Mouse (Mus musculus): ENCODE measurements around the gene Dact1. TPM values are rescaled to one million over a fixed set of nuclear protein-coding genes. Genes with fewer than 3 reads are reported as not detected.
A peak's percentile ranks its signal among the peaks of the same experiment; 100 is the strongest.

Dact1 gene
- polyA plus RNA-seq, 1 experiment from 2014 or later: 24.7 TPM

GRCm38 (mm10) chr12:71345471-71345870 is 35.8 kb downstream of the Dact1 start:
- no peak for ATAC-seq (ENCODE audit: low FRiP score)
- no peak overlapping the region for H3K4me2 ChIP-seq
- H3K27ac ChIP-seq: no peak overlapping the region
- no peaks in the 10 kb centered on the region for H3K36me3 ChIP-seq (replicated peaks)
- H3K4me3 ChIP-seq (replicated peaks): no peak overlapping the region
- H3K27me3 ChIP-seq: no peaks in the 10 kb centered on the region
- 75% methylated on average over 7 of the region's 7 CpGs for WGBS
- H3K9me3 ChIP-seq: no peaks in the 10 kb centered on the region
- peaks cover 6% of the 10 kb centered on the region for H3K4me1 ChIP-seq
- H3K9ac ChIP-seq: no peak overlapping the region

DNA sequence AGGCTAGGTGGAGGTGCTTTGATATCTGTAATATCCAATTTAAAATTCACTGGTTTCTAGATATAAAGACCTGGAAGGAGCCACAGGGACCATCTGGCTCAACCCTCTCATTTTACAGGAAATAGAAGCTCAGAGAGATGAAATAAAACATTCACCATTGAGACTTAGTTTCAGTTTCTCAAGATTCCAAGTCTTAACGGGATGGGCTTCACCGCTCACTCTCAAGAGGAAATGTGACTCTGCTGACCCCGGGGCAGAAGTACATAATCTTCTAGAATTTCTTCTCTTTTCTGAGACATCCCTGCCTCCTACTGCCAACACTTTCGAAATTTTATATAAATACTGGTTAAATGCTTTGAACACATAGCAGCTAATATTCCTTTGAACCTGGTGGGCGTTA is 36.4 kb downstream of the Dact1 start:
- H3K9ac ChIP-seq: no peak overlapping the region
- no peak overlapping the region for H3K4me2 ChIP-seq
- no peaks in the 10 kb centered on the region for H3K27me3 ChIP-seq
- H3K27ac ChIP-seq: no peak overlapping the region
- H3K4me3 ChIP-seq (replicated peaks): no peak overlapping the region
- H3K36me3 ChIP-seq (replicated peaks): no peaks in the 10 kb centered on the region
- ATAC-seq (ENCODE audit: low FRiP score): no peak
- 65% methylated on average over 5 of the region's 5 CpGs for WGBS
- peaks cover 6% of the 10 kb centered on the region for H3K4me1 ChIP-seq
- H3K9me3 ChIP-seq: no peaks in the 10 kb centered on the region

- Histone ChIP-seq H3K27ac (no peak overlapping the region), H3K4me1 (peaks cover 4% of the 10 kb centered on the region), H3K4me3 (replicated peaks) (no peak overlapping the region), H3K36me3 (replicated peaks) (no peaks in the 10 kb centered on the region), H3K9me3 (no peaks in the 10 kb centered on the region), H3K4me2 (no peak overlapping the region), H3K27me3 (no peaks in the 10 kb centered on the region), H3K9ac (no peak overlapping the region)
- 53% methylated on average over 8 of the region's 8 CpGs for WGBS
- ATAC-seq (ENCODE audit: low FRiP score): no peak
Measured at GRCm38 (mm10) chr12:71348401-71348896, 38.8 kb downstream of the Dact1 start.

- Histone ChIP-seq H3K9ac (no peak overlapping the region), H3K9me3 (no peaks in the 10 kb centered on the region), H3K4me2 (no peak overlapping the region), H3K4me3 (replicated peaks) (no peak overlapping the region), H3K36me3 (replicated peaks) (no peaks in the 10 kb centered on the region), H3K27me3 (no peaks in the 10 kb centered on the region), H3K4me1 (peaks cover 4% of the 10 kb centered on the region), H3K27ac (no peak overlapping the region)
- 57% methylated on average over 2 of the region's 2 CpGs for WGBS
- peak; percentile 71 for ATAC-seq (ENCODE audit: low FRiP score)
Measured at GRCm38 (mm10) chr12:71350077-71350476, 40.4 kb downstream of the Dact1 start.

DNA sequence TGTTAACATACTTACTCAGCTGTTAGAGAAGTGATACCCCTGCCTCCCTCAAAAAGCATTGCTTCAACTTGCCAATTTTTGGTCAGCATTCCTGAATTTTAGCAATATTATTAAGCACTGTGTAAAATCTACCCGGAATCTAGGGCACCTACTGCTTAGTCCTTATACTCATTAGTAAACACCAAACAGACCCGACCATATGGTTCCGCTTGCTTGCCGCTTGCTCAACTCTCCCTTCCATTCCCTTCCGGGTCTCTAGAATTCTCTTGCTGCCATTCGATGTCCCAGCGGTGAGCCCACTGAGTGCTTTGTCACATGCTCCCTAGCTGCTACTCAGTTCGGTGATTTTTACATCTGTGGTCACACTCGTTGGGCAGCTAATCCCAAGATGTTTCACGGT is 45.0 kb downstream of the Dact1 start:
- Histone ChIP-seq H3K36me3 (replicated peaks) (no peaks in the 10 kb centered on the region), H3K9me3 (no peaks in the 10 kb centered on the region), H3K9ac (no peak overlapping the region), H3K27me3 (no peaks in the 10 kb centered on the region), H3K4me1 (peaks cover 4% of the 10 kb centered on the region), H3K4me3 (replicated peaks) (no peak overlapping the region), H3K4me2 (no peak overlapping the region), H3K27ac (no peak overlapping the region)
- ATAC-seq (ENCODE audit: low FRiP score): no peak
- 73% methylated on average over 10 of the region's 10 CpGs for WGBS

GRCm38 (mm10) chr12:71355092-71355491 is 45.4 kb downstream of the Dact1 start:
- H3K27ac ChIP-seq: no peak overlapping the region
- H3K9me3 ChIP-seq: no peaks in the 10 kb centered on the region
- 78% methylated on average over 3 of the region's 3 CpGs for WGBS
- H3K4me1 ChIP-seq: peaks cover 3% of the 10 kb centered on the region
- no peaks in the 10 kb centered on the region for H3K36me3 ChIP-seq (replicated peaks)
- H3K9ac ChIP-seq: no peak overlapping the region
- no peaks in the 10 kb centered on the region for H3K27me3 ChIP-seq
- ATAC-seq (ENCODE audit: low FRiP score): no peak
- no peak overlapping the region for H3K4me2 ChIP-seq
- no peak overlapping the region for H3K4me3 ChIP-seq (replicated peaks)

GRCm38 (mm10) chr12:71361616-71362015 is 51.9 kb downstream of the Dact1 start:
- Histone ChIP-seq H3K9ac (no peak overlapping the region), H3K27ac (no peak overlapping the region), H3K4me1 (peaks cover 7% of the 10 kb centered on the region; the same call in 1 of the 2 replicates), H3K4me3 (replicated peaks) (no peak overlapping the region), H3K27me3 (no peaks in the 10 kb centered on the region; the same call in 1 of the 2 replicates), H3K4me2 (no peak overlapping the region), H3K36me3 (replicated peaks) (no peaks in the 10 kb centered on the region), H3K9me3 (no peaks in the 10 kb centered on the region)
- WGBS: 90% methylated on average over 7 of the region's 7 CpGs
- no peak for ATAC-seq (ENCODE audit: low FRiP score)

GRCm38 (mm10) chr12:71362425-71362824 is 52.7 kb downstream of the Dact1 start:
- no peaks in the 10 kb centered on the region for H3K36me3 ChIP-seq (replicated peaks)
- H3K9me3 ChIP-seq: no peaks in the 10 kb centered on the region
- H3K4me1 ChIP-seq: peaks cover 7% of the 10 kb centered on the region; the same call in 1 of the 2 replicates
- WGBS: 63% methylated on average over 8 of the region's 8 CpGs
- no peak overlapping the region for H3K9ac ChIP-seq
- no peak overlapping the region for H3K4me2 ChIP-seq
- H3K4me3 ChIP-seq (replicated peaks): no peak overlapping the region
- H3K27me3 ChIP-seq: no peaks in the 10 kb centered on the region; the same call in 1 of the 2 replicates
- no peak for ATAC-seq (ENCODE audit: low FRiP score)
- no peak overlapping the region for H3K27ac ChIP-seq

DNA sequence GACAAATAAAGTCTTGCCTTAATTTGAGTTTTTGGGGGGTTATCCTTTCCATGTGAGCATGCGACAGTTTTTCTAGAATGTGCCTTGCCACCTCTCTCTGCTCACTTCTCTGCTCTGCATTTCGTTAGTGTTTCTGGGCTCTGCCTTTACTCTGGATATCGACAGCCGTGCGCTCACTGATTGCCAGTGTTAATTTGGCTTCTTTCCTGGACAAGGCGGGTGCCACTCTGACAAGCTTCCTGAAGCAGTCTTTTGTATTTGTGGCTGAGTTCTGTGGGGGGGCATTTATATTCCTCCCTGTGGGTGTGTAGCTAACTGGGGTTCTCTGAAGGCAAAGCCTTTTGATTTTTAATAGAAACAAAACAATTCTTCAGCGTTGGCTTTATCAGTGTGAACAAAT is 54.4 kb downstream of the Dact1 start:
- H3K36me3 ChIP-seq (replicated peaks): no peaks in the 10 kb centered on the region
- WGBS: 48% methylated on average over 7 of the region's 7 CpGs
- no peak overlapping the region for H3K4me3 ChIP-seq (replicated peaks)
- H3K27me3 ChIP-seq: no peaks in the 10 kb centered on the region; the same call in 1 of the 2 replicates
- peaks cover 7% of the 10 kb centered on the region; the same call in 1 of the 2 replicates for H3K4me1 ChIP-seq
- H3K9ac ChIP-seq: no peak overlapping the region
- H3K27ac ChIP-seq: no peak overlapping the region
- no peak overlapping the region for H3K4me2 ChIP-seq
- ATAC-seq (ENCODE audit: low FRiP score): no peak
- H3K9me3 ChIP-seq: no peaks in the 10 kb centered on the region

DNA sequence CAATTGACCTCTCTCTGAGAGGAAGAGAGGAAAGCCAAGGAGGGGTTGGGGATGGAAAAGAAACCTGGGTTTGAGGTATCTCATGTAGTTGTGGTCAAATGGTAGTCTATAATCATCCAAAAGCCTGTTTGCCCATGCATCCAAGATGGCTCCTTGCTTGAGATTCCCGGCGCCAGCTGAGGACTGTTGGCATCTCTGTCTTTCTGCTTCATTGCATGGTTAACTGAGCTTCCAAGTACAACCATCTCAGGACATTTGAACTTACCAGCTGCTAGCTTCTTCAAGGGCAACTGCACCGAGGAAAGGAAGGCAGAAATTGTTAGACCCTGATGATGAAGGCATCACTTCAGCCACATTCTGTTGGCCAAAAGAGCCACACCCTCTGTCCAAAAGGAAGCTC is 54.8 kb downstream of the Dact1 start:
- no peak overlapping the region for H3K4me3 ChIP-seq (replicated peaks)
- H3K4me1 ChIP-seq: peaks cover 7% of the 10 kb centered on the region; the same call in 1 of the 2 replicates
- H3K4me2 ChIP-seq: no peak overlapping the region
- no peak overlapping the region for H3K9ac ChIP-seq
- H3K9me3 ChIP-seq: no peaks in the 10 kb centered on the region
- H3K27me3 ChIP-seq: no peaks in the 10 kb centered on the region; the same call in 1 of the 2 replicates
- no peak for ATAC-seq (ENCODE audit: low FRiP score)
- no peak overlapping the region for H3K27ac ChIP-seq
- H3K36me3 ChIP-seq (replicated peaks): no peaks in the 10 kb centered on the region
- WGBS: 89% methylated on average over 3 of the region's 3 CpGs

GRCm38 (mm10) chr12:71365208-71365607 is 55.5 kb downstream of the Dact1 start:
- no peak overlapping the region for H3K4me2 ChIP-seq
- H3K9me3 ChIP-seq: no peaks in the 10 kb centered on the region
- peaks cover 7% of the 10 kb centered on the region; the same call in 1 of the 2 replicates for H3K4me1 ChIP-seq
- no peaks in the 10 kb centered on the region for H3K36me3 ChIP-seq (replicated peaks)
- ATAC-seq (ENCODE audit: low FRiP score): 0 out of 2 replicates have a peak, but pooled peaks have one; percentile 49
- no peak overlapping the region for H3K9ac ChIP-seq
- H3K27me3 ChIP-seq: no peaks in the 10 kb centered on the region; the same call in 1 of the 2 replicates
- H3K4me3 ChIP-seq (replicated peaks): no peak overlapping the region
- no peak overlapping the region for H3K27ac ChIP-seq
- 65% methylated on average over 7 of the region's 7 CpGs for WGBS

GRCm38 (mm10) chr12:71366175-71366574 is 56.5 kb downstream of the Dact1 start:
- H3K4me2 ChIP-seq: no peak overlapping the region
- ATAC-seq (ENCODE audit: low FRiP score): no peak
- no peak overlapping the region for H3K9ac ChIP-seq
- H3K9me3 ChIP-seq: no peaks in the 10 kb centered on the region
- H3K27me3 ChIP-seq: no peaks in the 10 kb centered on the region; the same call in 1 of the 2 replicates
- H3K36me3 ChIP-seq (replicated peaks): no peaks in the 10 kb centered on the region
- no peak overlapping the region for H3K27ac ChIP-seq
- H3K4me3 ChIP-seq (replicated peaks): no peak overlapping the region
- peaks cover 7% of the 10 kb centered on the region; the same call in 1 of the 2 replicates for H3K4me1 ChIP-seq
- WGBS: 59% methylated on average over 6 of the region's 6 CpGs

GRCm38 (mm10) chr12:71368631-71369030 is 58.9 kb downstream of the Dact1 start:
- peaks cover 10% of the 10 kb centered on the region; the same call in 1 of the 2 replicates for H3K4me1 ChIP-seq
- ATAC-seq (ENCODE audit: low FRiP score): no peak
- no peaks in the 10 kb centered on the region for H3K9me3 ChIP-seq
- H3K36me3 ChIP-seq (replicated peaks): no peaks in the 10 kb centered on the region
- 76% methylated on average over 5 of the region's 5 CpGs for WGBS
- H3K4me3 ChIP-seq (replicated peaks): no peak overlapping the region
- no peaks in the 10 kb centered on the region; the same call in 1 of the 2 replicates for H3K27me3 ChIP-seq
- H3K9ac ChIP-seq: no peak overlapping the region
- H3K4me2 ChIP-seq: no peak overlapping the region
- H3K27ac ChIP-seq: no peak overlapping the region

Data from forebrain, embryonic 12.5 days (tissue).